Mouse (Mus musculus): ENCODE results near the gene Gprin3.

Gprin3 gene

DNA sequence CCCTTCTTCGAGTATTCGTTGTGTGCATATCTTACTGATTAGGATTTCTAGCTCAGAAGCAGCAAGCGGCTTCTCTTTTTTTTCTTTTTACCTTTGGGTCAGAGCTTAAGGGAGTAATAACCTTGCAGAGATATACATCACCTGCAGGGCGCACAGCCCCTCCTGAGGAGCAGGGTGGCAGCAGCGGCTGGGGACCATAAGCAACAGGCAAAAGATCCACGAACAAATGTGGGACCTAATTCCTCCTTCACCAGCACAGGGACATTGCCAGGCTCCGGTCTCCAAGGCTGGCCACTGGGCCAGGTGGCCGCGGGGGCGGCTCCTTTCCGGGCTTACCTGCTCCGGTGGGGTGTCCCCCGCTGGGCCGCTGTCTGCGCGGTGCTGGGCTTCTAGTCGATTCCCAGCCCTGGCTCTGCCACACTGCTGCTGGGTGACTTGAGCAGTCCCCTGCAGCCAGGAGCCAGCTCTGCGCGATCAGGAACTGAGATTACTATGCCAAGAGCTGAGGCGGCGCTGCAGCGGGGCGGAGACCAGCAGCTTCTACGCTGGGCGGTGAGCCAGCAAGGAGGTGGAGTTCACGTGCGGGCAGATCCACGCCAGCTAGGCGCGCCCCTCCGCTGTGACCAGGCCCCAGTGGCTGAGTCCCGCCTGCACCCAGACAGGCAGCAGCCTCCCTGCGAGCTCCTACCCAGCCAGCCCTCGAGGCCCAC is at the start of gene Gprin3:
Gene Gprin3 (minus strand): TSS at position 471 of the 710 bp plus-strand sequence.
- no peak for DNase-seq (ENCODE audit: extremely low read depth, low read depth)

DNA sequence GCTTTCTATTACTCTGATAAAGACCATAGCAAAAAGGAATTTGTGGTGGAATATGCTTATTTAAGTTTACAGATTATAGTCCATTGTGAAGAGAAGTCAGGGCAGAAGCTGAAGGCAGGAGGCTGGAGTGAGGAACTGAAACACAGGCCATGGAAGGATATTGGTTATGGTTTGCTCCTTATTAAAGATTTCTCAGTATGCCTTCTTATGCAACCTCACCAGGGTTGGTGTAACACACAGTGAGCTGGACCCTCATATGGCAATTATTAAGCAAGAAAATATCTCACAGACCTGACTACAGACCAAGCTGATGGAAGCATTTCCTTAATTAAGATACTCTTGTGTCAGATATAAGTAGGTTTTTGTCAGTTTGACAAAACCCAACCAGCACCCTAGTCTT is 32.8 kb upstream of the Gprin3 start:
- DNase-seq (ENCODE audit: extremely low read depth, low read depth) = no peak

DNA sequence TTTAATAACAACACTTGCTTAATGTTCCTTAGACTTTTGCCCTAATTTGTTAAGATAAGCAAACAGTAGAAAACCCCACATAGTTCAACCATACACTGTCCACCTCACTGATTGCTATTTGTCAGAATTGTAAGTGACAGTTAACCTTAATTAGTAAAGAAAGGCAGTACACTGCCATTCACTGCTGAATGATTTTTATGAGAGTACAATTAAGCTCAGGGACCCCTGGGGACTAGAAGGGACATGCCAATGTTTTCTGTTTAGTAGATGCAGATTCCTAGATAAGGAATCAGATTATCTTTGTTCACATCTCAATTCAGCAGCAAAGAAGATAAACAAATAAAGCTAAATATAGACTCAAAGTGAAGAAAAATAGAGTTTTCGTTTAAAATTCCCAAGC is 30.0 kb upstream of the Gprin3 start:
- DNase-seq (ENCODE audit: extremely low read depth, low read depth) = no peak

DNA sequence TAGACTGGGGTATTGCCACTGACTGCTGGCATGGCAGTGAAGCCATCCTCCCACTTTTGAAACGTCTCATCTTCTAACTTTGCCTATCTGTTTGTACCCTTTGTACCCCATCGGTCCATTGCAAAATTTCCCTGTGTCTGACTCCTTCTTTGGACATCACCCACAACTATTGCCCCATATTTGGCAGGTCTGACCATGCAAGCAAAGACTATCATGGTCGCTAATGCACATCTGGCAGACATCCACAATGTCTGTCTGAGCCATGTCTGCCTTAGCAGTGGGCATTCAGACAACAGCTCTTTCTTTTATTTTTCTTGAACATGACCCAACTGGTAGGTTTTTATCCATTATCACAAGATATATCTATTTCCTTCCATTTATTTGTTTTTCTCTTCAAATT is 25.3 kb upstream of the Gprin3 start:
- no peak for DNase-seq (ENCODE audit: extremely low read depth, low read depth)

DNA sequence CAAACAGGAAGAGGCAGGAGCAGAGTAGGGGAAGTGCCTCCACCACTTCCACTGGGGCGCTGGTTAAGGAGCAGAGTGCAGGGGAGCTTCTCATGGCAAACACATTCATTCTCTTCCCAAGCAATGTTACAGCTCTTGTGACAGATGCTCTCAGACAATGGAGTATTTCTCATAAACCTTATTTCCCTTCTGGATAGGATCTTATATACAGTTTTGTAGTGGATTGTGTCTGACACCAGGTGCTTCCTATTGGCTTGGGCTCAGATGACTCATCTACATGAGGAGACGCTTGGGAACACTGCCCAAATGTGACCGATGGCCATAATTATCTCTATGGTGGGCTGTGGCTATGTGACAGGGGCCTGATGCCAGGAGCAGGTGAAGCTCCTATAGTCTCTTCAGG is 19.0 kb upstream of the Gprin3 start:
- DNase-seq (ENCODE audit: extremely low read depth, low read depth) = no peak

DNA sequence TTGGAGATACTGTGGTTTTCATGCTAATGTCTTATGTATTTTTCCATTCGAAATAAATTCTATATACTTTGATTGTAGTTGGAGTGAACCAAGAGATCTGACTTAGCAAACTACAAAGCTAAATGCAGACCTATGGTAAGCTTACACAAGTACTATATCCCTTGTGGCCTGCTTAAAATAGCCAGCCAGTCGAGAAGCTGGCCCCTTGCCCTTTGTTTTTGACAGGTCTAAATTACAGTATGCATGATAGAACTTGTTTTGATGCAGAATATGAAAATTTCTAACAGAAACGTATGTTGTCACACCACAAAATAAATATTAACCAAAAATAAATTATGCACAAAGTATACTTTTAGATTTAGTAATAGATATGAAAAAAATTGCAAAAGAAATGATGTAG is 9.8 kb upstream of the Gprin3 start:
- no peak for DNase-seq (ENCODE audit: extremely low read depth, low read depth)

DNA sequence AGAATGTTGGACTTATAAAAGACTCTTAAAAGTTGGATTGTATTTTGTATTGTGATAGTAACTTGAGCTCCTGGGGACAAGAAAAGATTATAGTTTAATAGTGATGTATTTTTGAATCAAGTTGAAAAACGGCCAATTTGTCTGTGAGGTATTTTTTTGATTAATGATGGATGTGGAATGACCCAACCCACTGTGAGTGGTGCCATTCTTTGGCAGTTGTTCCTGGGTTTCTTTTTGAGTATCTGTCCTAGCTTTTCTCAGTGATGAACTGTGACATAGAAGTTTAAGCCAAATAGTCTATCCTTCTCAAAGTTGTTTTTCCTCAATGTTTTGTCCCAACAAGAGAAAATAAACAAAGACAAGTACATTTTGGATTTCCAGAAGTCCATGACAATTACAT is 7.0 kb upstream of the Gprin3 start:
- DNase-seq (ENCODE audit: extremely low read depth, low read depth) = no peak

DNA sequence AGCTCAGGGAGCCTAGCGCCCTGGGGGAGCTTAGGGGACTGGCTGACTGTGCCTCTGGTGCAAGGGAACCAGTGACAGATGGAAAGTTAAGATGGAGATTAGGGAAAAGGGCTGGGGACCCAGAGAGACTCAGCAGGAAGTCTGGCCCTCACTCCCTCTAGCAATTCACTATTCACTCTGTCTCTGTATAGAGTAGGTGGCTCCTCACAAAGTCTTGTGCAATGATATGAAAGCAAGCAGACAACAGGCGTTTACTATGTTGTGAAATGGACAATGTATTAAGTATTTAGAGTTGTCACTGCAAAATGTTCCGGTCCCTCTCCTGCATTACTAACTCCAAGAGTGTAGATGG is 416 bp upstream of the Gprin3 start:
- no peak for DNase-seq (ENCODE audit: extremely low read depth, low read depth)

DNA sequence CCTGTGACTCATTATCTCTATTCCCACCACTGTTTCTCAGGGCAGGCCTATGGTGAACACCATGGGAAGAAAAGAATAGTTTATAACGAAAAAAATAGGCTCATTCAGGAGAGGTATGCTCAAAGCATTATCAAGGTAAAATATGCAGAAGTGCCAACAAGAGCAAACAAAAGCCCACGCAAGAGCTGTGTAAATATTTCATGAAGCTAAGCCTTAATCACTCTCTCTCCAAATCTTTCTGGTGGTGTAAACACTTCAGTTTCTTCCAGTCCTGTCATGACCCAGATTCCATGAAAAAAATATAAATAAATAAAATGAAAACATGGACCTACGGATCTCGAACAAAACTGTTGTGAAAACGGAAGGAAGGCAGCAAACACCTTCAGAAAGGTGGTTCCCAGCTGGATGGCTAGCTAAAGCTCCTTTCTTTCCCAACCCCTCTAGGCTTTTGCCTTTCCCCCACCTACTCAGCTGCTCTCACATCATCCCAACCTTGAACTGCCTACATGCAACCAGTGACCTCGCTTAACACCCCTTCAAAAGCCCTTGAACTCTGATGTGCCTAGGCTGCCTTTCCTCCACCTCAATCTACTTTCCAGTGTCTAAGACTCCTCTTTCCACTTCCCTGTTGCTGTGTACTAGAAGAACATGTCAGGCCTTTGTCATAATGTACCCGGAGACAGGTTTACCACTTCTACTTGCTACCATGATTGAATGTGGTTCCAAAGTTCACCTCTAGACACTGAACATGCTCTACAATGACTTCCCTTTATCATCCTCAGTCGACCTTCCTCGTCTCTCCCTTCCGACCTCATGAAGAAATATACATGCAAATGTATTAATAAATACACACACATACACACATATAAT is 988 bp downstream of the Gprin3 start:
- DNase-seq (ENCODE audit: extremely low read depth, low read depth) = no peak

DNA sequence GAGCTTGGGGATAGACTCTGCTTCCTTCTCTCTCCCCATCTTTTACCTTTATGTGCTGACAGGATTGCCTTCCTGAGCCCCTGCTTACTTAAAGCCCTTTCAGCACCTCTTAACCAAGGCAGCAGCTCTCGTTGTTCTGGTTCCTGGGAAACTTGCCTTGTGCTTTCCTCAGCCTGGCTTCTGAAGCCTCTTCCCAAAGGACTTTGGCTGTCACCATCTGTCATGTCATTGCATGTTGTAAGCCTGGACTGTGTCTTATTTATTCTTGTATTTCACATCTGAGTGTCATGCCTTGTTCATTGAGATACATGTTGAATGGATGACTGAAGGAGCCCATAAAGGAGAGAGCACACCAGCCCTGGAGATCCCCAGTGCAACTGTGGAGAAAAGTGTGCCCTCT is 2.3 kb downstream of the Gprin3 start:
- no peak for DNase-seq (ENCODE audit: extremely low read depth, low read depth)

DNA sequence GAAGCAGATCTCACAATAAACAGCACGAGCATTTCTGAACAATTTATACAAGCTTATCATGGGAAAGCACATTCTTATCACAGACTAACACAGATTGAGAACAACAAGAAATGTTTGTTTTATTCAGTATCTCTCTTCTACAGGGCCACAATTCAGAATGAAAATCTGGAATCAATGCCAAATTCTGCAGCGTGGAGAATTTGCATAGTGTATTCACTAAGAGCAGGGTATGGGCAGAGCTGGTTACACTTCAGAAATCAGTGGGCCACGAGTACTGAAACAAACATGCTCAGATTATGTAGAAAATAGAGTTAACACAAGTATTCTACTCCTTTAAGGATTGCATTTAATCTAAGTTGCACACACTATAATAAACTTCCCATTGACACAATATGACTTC is 6.8 kb downstream of the Gprin3 start:
- no peak for DNase-seq (ENCODE audit: extremely low read depth, low read depth)

DNA sequence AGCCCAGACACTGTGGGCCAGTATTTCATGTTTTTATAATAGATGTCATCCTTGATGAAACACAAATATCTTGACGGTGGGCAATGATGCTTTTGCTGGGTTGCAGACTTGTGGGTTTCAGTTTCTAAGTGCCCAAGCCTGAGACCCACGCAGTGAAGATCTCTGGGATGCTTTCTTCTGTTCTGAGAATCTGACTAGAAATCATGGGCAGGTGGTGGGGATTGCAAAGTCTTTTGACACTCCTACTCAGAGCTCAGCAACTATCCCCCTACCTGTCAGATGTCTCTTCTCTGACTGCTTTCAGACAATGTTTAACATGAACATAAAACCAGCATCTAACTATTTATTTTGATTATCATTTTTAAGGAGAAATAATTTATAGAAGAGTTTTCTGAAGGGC is 7.4 kb downstream of the Gprin3 start:
- DNase-seq (ENCODE audit: extremely low read depth, low read depth) = no peak

DNA sequence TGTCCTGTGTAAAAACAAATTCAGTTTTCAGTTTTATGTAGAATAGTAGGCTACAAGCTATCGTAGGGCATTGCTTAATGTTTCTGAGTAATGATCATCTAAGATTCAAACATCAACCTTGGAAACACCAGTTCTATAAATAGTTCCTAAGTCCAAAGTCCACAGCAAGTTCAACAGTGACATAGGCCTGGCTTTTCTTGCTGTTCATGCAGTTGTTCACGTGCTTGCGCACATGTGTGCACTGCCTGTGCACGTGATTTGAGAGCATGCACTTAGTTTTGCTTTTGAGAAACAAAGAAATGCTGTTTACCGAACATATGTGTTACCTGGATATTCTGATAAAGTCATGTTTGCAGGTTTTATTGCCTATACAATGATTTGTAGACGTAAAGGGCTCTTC is 11.3 kb downstream of the Gprin3 start:
- no peak for DNase-seq (ENCODE audit: extremely low read depth, low read depth)

DNA sequence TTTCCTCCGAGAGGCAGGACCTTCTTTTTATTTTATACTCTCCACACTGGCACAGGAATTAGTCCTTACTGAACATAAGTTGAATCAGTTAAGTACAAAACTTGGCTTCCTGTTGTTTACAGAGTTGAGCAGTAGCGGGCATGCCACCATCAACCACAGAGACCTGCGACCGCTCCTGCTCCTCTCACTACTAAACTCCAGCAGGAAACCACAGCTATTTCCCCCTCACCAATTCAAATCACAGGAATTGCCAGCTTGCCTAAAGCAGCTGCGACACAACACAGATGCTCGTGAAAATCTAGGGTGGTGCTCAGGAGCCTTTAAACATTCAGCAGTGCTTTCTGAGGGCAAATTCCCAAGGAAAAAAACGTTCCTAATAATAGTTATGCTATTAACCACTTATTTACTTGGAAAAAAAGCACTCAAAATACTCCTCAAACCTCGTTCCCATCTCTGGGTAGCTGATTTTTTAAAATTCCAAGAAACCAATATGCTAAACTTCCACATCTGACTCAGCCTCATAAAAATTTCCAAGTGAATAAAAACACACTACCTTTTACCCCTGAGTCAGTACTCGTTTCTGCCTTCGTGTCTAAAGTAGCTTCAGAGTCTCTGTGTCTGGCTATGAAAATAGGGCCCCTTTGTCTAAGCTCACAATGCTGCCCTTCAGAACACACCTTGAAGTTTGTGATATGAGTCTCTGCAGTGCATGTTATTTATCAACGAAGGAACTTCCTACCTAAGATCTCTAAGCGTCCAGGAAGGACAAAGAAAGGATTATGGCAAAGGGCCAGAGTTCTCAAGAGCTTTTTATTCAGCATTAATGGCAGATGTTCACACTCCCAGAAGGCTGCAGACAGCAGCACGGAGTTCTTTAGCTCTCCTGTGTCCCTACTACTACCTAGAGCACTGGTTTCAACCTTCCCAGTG is 13.4 kb downstream of the Gprin3 start:
- no peak for DNase-seq (ENCODE audit: extremely low read depth, low read depth)

DNA sequence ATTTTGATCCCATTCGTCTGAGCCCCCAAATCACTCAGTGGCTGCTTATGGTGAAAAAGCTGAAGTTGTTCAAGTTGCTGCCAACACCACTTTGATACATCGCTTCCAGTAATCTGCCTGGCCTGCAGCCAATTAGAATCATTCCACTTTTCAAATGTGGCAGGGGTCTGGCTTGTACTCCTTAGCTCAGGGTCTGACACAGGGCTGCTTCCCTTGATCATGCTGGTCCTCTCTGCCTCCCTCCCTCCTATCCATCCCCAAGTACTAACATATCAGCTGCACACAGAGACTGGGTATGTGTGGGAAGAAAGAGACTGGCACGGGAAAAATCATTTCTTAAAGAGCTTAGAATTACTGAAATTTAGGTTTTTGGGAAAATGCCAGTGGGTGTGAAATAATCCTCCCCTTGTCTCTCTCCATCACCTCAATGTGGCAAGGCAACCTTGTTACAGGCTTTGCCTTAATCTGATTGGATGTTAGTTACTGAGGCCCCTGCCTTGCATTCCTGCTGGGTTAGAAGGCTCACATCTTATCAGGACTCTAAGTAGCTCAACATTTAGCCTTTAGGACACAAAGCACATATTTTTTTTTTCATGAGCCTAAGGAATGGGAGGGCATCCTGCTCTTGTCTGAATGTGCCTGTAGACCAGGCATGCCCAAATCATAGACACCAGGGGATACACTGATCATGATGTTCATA is 16.9 kb downstream of the Gprin3 start:
- no peak for DNase-seq (ENCODE audit: extremely low read depth, low read depth)

DNA sequence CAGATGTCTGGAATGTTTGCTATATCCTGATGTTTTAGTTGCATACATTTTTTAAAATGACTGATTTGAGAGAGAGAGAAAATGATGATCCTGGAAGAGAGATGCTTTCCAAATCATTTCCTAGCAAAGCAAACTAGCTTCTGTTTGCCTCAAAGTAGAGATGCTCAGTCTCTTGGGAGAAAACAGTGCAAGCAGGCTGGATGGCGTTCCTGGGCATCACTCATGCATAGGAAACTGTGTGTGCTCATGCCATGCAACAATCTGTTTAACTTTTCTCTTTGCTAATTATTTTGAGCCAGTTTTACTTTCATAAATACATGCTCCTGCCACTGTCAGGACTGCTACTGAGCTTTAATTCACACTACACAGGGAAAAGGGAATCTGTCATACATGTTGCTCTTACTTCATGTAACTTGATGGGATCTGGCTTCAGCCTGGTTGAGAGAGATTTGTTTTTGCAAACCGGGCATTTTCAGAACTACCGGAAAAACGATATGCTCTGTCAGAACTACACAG is 18.6 kb downstream of the Gprin3 start:
- DNase-seq (ENCODE audit: extremely low read depth, low read depth) = no peak

DNA sequence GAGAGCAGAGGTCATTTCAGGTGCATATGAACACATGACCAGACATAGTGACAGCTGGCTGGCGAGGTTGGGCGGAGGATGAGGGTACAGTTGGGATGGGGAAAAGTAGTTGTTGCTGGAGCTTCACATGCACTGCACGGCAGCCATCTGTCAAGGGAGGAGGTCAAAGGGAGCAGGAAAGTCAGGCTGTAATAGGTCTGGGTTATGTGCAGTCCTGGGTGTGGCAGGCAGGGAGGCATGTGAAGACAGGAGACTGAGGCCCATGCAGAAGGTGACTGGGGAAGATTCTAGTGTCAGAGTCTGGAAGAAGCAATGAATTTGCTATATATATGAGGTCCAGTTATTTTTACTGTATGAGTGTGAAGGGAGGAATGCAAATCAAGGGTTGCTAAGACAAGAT is 35.9 kb downstream of the Gprin3 start:
- no peak for DNase-seq (ENCODE audit: extremely low read depth, low read depth)

DNA sequence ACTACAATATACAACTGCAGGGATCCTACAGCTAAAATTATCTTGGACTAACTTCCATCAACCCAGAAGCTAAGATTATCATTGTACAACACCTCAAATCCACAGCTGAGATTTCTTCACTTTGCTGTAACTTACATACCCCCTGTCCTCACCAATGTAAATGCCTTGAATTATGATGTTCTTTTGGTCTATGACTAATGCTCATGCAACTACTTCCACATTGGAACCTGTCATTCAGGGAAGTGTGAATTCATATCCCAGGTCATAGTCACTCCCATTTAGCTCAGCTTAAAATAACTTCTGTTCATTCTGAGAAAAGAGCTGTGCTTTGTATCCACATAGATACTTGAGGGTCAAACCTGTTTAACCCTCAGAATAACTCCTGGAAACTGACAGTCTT is 60.8 kb downstream of the Gprin3 start:
- DNase-seq (ENCODE audit: extremely low read depth, low read depth) = no peak

DNA sequence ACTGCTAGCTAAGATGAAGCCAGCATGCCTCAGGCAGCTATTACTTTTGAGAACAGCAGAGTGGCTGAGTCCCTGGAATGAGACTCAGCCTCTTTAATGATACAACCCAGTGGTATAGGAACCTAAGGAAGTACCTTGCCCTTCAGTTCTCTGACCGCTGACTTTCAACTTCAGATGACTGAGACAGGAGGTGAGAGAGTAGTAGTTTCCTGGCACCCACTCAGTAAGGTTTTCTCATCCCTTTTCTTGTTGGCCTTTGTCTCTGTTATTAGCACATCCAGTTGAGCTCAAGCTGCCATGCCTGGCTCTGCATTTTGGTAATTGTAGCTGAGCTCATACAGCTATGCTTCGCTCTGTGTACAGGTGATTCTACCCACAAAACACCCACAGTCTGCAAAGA is 62.8 kb downstream of the Gprin3 start:
- DNase-seq (ENCODE audit: extremely low read depth, low read depth) = no peak

DNA sequence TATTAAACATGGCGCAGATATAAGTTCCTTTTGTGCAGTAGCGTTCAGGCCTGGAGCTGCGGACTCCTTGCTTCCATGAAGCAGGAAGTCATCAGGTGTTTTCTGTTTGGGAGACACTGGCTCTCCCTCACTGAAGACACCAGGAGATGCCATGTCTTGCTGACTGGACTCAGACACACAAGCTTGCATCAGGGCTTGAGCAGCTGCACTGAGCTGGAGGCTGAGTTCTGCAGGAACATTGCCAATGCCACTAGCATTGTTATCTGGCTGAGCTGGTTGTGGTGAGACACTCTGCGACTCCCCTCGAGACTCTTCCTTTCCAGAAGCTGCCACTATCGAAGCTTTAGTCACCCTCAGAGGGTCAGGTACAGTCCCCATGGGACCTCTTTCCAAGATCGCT is 71.2 kb downstream of the Gprin3 start:
- no peak for DNase-seq (ENCODE audit: extremely low read depth, low read depth)

DNA sequence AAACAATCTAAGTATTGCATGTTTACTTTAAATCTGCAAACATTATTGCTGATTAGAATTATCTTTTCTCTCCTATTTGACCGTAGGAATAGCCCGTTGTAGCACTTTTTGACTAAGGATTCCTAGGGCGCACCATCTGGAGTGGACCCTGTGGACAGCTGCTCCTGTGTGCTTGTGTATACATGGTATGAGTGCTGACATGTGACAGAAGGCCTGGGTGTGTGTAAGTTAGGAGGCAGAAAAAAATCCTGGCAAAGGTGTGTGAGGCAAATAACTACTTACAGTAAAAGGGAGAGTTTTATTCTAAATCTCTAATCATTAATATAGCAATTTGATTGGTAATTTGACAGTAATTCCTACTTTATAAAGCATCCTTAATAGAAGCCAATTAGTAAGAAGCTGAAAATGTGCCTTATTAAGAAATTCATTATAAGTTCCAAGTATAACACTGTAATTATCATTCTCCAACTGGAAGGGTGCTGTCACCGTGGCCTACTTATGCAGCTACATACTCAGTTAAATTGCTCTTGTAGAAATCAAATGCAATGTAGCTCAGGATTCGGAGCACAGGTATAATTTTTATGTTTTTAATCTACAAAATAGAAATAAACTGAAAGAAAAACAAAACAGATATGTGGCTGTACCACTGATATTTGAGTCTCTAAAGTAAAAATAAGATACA is 74.8 kb downstream of the Gprin3 start:
- DNase-seq (ENCODE audit: extremely low read depth, low read depth) = no peak

Data from MEL-GATA-1-ER (cell line).